Mouse (Mus musculus) left cerebral cortex, adult 18-20 months (tissue): Measurements from ENCODE around the gene Slc17a7. TPM values are rescaled to one million over a fixed set of nuclear protein-coding genes. Genes with fewer than 3 reads are reported as not detected.

Source experiments
- DNase-seq, 2 experiments: peaks; one replicate each; pipeline ENCODE4 v3.0.0; 2021 to 2022; ENCODE audit warnings: low spot score in 2 of 2, mixed read lengths in 1 of 2
- total RNA-seq, 2 experiments: library from RNA; stranded (reverse); gene quantifications; 2 replicates each; pipeline ENCODE4 v1.2.3; 2021

Slc17a7 gene
- total RNA-seq, 2 experiments from 2014 or later: 1,307 TPM

GRCm38 (mm10) chr7:45129776-45130512 lies 33.8 kb upstream of the Slc17a7 start:
- no peak for DNase-seq

GRCm38 (mm10) chr7:45131850-45132249 lies 31.9 kb upstream of the Slc17a7 start:
- no peak for DNase-seq

DNA sequence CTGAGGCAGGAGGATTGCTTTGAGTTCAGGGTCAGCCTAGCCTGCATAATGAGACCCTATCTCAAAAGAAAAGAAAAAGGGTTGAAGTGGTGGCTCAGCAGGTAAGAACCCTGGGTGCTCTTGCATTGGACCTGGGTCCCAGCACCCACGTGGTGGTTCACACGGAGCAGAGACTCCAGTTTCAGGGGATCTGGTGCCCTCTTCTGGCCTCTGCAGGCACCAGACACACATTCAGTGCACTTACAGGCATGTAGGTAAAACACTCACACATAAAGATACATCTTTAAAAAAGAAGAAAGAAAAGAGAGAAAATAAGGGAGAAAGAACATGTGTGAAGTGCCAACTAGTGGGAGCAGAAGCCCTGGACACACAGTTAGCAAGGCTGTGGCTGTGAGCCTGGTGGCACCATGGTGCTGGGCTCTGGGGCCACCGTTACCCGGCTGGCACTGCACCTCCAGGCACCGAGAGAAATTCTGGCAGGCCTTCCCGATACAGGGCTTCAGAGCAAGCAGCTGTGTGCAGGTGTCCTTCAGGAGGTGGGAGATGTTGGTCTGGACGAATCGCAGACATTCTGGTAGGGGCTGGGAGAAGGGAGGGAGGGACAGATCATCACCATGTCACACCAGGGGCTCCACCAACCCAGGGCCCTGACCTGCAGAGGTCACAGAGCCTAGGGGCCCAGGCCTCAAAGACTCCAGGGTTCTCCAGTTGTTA lies 30.1 kb upstream of the Slc17a7 start:
- no peak for DNase-seq

DNA sequence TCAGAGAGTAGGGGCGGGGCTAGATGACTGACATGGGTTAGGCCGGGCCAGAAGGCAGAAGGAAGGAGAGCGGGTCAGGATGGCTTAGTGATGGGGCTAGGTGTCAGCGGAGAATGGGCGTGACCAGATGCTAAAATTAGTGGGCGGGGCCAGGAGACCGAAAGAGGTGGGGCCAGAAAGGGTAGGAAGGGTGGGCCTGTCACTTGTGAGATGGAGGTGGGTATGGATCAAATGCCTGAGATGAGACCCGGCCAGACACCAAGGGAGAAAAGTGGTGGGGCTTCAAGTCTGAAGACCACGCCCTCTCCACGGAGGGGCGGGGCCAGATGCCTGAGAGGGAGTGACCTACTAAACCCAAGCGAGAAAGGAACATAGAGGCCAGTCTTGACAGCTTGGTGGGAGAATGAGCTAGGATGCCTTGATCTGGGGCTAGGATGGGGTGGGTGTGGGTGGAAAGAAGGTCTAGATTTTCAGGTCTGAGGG lies 29.2 kb upstream of the Slc17a7 start:
- no peak for DNase-seq

GRCm38 (mm10) chr7:45135370-45135769 lies 28.4 kb upstream of the Slc17a7 start:
- DNase-seq: no peak

DNA sequence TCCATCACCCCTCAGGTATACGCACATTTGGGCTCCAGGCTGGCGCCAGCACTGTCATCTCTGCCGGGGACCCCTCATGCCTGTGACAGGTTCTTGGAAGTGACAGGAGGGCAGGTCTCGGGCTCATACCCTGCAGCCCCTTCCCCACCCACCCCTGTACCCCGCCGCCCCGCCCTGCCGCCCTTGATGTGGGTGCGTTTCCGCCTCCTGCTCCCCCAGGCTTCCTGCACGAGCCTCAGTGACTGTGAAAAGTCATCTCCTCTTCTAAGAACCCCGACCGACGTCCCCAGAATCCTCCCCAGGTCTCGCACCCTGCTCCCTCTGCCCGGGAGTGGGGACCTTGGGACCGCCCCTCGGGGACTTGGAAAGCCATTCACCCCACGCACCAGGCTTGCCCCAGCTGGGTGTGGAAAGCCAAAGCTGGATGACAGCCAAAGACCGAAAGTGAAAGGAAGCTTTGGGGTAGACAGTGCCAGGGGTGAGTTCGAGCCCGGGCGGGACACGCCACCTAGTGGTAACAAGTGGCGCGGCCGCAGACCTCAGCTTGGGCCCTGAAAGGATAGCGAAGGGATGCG lies 27.7 kb upstream of the Slc17a7 start, which contains the start of the genes Gm45713 and Flt3l:
TSS of gene Gm45713 (minus strand) at position 239 of the 575 bp plus-strand sequence.
TSS of gene Flt3l (minus strand) at position 440 of the 575 bp plus-strand sequence.
- DNase-seq: peak; percentile 87 to 90

DNA sequence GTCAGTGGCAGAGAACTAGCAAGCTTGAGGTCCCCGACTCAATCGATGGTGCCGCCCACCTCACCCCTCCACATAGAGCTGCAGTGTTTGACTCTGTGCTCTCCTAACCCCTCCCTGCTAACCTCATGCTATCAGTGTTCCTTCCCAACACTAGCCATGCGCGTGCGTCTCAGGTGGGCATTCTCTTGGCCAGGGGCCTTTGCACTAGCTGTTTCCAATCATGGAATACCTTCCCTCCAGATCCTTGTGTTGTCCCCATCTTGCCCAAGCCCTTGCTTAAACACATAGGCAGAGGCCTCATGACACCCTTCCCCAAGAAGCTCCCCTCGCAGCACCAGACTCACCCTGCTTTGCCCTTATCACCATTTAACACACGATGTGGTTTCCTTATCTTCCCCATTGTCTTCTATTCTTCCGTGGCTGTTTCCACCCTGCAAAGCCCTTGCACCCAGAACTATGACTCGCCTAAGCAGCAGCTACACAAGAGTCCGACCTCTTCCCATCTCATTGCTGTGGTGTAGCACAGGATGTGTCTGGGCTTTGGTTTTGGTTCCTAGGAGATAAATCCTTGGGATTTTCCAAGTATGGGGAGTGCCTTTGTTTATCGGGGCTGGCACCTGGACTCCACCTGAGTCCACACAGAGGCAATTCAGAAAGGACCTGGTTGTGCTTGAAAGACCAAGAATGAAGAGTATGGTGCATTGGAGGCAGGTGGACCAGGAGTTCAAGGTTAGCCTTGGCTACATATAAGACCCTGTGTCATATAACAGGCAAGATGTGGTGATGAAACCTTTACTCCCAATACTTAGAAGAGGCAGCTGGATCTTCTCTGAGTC lies 26.4 kb upstream of the Slc17a7 start:
- no peak for DNase-seq

DNA sequence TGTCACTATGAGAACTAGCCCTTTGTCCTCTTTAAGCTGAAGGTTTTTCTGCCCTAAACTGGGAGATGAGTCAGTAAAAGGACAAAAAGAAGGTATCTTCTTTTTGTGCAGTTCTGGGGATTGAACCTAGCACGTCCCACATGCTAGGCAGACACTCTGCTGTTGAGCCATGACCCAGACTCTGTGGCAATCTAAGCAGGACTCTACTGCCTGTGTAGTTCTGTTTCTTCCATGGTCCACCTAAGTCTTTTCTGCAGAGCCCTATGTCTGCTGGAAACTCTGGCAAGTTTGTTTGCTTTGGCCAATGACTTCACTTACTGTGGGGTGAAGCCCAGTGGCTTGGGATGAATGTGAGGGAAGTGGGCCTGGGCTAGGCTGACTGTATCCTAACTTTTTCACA lies 25.3 kb upstream of the Slc17a7 start:
- DNase-seq: no peak

- no peak for DNase-seq
Measured at GRCm38 (mm10) chr7:45139904-45140723, 23.6 kb upstream of the Slc17a7 start.

- no peak for DNase-seq
Measured at GRCm38 (mm10) chr7:45141319-45141718, 22.4 kb upstream of the Slc17a7 start.

- DNase-seq: no peak
Measured at GRCm38 (mm10) chr7:45141914-45142313, 21.8 kb upstream of the Slc17a7 start.

DNA sequence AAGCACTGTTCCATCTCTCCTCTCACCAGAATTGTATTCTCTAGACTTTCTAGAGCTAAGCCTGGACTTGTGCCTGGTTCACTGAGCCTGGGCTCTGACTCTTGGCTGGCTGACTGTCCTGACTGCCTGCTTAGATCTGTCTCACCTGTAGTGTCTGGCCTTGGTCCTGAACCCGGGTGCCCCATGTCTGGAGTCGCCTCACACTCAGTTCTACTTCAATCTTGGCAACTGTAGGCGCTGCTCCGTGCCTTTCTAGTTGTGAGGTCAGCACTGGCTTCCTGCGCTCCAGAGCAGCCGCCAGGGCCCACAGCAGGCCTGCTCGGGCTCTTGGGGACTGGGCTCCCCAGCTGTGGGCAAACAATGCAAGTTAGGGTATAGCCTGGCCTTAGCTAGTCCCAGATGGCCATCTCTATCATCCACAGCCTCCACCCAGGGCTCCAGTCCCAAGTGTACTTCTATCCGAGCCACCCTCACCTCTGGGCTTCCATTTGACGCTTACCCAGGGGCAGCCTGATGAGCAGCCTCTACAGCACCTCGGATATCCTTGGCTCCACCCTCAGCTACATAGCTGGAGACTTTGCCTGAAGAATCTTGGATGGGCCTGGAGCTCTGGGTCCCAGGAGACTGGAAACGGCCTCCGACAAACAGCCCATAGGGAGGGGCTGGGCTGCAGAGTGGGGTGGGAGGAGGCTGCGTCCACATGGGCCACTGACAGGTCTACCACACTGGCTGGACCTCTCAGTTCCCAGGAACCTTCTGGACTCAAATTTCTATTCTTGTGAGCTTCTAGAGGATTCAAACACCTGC lies 19.2 kb upstream of the Slc17a7 start:
- DNase-seq: no peak

DNA sequence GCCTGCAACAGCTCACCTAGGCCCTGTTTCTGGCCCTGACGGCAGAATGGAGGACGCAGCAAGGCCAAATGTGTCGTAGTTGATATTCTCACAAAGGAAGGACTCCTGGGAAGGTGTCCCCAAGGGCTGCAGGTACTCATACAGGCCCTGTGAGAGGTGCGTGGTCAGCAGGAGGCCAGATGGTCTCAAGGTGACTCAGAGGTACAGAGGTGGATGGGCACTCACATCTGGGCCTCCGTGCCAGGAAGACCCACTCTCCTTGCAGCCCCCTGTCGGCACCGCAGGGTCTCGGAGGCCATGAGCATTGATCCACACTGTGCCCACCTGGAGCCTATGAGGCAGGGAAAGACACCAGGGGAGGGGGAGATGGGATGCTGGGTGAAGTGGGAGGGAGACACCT lies 18.3 kb upstream of the Slc17a7 start:
- DNase-seq: no peak

DNA sequence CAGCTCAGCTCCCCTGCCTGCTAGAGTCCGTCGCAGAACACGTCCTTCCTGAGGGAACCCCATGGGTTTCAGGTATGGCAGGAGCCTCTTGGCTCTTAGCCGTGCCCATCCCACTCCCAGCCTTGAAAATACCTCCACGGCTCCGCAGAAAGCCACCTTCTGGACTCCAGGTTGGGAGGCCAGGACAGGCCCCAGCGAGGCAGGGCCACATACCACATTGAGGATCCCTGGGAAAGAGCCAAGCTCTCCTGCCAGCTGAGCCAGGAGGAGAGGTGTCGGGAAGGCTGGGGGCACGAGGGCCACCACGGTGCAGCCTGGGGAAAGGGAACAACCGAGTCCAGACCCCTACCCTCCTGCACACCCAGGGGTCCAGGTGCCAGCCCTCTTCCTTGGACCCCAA lies 16.5 kb upstream of the Slc17a7 start:
- no peak for DNase-seq

- DNase-seq: no peak
Measured at GRCm38 (mm10) chr7:45147899-45148298, 15.8 kb upstream of the Slc17a7 start.

DNA sequence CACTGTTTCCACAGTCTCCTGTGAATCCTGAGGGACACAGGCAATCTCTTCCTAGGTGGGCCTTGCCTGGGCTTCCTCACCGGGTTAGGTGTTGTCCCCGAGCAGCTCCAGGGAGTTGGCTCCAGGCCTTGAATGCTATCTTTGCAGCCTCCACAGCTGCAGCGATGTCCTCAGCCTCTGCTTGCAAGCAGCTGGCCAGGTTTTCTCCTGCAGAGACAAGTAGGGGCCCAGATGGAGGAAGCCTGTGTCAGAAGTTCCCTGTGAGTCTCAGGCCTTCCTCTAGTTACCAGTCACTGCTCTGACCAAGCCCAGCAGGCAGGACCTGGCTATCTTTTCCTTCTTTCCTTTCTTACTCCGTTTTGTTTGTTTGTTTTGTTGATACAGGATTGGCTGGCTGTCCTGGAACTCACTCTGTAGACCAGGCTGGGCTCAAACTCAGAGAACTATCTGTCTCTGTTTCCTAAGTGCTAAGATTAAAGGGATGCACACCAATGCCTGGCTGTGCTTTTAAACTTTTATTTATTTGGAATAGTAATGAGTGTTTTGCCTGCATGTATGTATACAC lies 15.1 kb upstream of the Slc17a7 start:
- DNase-seq: no peak

DNA sequence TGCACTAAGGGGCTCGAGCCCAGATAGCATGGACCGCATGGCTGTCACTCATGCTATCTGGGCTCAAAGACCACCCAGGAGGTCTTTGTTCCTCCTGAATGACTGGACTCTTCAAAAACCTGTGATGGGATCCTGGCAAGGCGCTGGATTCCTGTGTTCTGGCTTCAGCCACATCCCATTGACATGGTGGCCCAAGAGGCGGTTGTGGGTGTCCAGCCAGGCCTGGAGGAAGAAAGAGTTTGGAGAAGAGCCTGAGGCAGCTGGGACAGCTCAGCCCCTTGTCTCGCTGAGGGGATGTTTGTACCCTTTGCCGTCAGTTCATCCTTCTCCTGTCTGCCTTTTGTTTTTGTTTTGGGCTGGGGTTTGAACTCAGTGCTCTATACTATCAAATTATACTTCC lies 14.2 kb upstream of the Slc17a7 start:
- DNase-seq: no peak

- no peak for DNase-seq
Measured at GRCm38 (mm10) chr7:45150321-45150720, 13.4 kb upstream of the Slc17a7 start.

- no peak for DNase-seq
Measured at GRCm38 (mm10) chr7:45151303-45151702, 12.4 kb upstream of the Slc17a7 start.
